Mouse (Mus musculus): ENCODE data around the gene Zmat3. TPM values are rescaled to one million over a fixed set of nuclear protein-coding genes. Genes with fewer than 3 reads are reported as not detected.

The Zmat3 gene
- polyA plus RNA-seq (2015; fragmentation: Nextera tagmentation; extraction: Ambion mirVana), result 1.8 and 1.9 TPM in 2 replicates

DNA sequence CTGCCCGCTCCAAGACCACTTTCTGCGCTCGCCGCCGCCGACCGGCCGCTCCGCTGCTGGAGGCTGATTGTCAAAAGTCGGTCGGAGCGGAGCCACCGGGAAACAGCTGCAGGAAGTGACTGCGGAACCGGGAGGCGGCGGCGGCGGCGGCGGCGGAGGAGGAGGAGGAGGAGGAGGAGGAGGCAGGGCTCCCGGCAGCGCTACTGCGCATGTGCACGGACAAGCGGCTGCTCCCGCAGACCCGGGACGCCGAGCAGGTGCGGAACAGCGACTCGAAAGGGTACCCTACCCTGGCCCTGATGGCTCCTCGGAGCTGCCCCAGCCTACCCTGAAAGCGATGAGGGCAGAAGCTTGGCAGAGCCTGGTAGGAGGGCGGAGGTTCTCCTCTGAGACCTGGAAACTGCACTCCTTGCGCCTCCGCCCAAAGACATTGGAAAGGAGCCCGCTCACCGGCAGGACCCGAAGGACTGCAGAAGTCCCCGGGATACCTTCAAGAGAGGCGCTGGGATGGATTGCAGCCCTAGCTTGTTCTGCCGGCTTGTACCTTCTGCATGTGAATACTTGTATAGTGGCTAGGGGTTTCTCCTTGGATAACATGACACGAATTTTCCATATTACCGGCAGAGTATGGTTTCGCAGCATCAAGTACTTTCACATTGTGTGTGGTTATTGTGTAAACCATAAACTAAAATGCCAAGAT lies at the start of gene Zmat3:
Zmat3 (minus strand) TSS at position 469 of the 700 bp plus-strand sequence.

DNA sequence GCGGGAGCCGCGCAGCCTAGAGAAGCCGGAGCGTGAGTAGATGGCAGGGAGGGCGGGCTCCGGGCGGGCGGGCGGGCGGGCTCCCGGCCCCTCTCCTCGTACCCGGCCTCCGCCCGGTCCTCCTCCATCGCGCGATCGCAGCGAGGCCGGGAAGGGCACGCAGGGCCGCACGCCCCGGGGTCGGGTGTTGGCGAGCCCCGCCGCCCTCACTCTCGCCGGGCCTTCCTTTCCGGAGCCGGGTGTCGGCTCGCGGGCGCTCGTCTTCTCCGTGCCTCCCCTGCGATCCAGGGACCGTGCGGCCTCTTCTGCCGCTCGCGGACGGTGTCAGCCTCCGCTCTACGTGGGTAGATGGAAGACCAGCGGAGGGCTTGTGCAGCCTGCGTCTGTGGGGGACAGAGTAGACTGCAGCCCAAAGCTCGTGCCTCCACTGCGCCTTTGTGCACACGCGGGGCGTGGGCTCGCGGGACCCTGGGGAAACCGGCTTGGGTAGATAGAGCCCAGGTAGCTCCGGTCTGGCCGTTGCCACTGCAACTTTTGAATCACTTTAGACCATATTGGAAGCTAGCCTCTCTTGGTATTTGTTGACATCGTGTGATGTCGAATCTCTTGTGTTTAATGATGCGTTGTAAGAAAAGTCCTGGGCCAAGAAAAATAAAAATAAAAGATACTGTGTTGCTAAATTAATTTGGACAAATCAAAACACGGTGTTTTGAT lies 31.8 kb upstream of the Zmat3 start, which contains the start of gene Pik3ca:
Pik3ca (plus strand) TSS at position 211 of the 714 bp plus-strand sequence.

Other genes starting within 250 kb of the Zmat3 start
- 11.4 and 11.9 TPM in 2 replicates for gene Pik3ca, start 31.7 kb upstream of the Zmat3 start, polyA plus RNA-seq (2015; fragmentation: Nextera tagmentation; extraction: Ambion mirVana)
- not detected in 2 replicates for gene Kcnmb3, start 126.2 kb upstream of the Zmat3 start, polyA plus RNA-seq (2015; fragmentation: Nextera tagmentation; extraction: Ambion mirVana)
- gene Zfp639, start 144.2 kb upstream of the Zmat3 start, polyA plus RNA-seq (2015; fragmentation: Nextera tagmentation; extraction: Ambion mirVana), result 30.8 and 31.4 TPM in 2 replicates
- 42.0 and 49.9 TPM in 2 replicates for gene Mfn1, start 163.5 kb upstream of the Zmat3 start, polyA plus RNA-seq (2015; fragmentation: Nextera tagmentation; extraction: Ambion mirVana)